Mouse (Mus musculus) liver, adult (tissue): ENCODE results near the gene Gm20388.

Experiments
- GATA4 ChIP-seq: IDR thresholded peaks from 2 replicates; pipeline ENCODE4 v1.6.1; 2014; ENCODE audit warnings: mild to moderate bottlenecking, low read length; ENCODE audit not compliant: insufficient replicate concordance

Gm20388 gene

GRCm38 (mm10) chr8:121396151-121396550 is 1485.5 kb downstream of the Gm20388 start:
- no peak for TF ChIP-seq GATA4

- no peak for TF ChIP-seq GATA4
These were observed 1486.6 kb downstream of the Gm20388 start for GRCm38 (mm10) chr8:121397201-121397698.

GRCm38 (mm10) chr8:121398081-121398480 is 1487.4 kb downstream of the Gm20388 start:
- no peak for TF ChIP-seq GATA4

- no peak for TF ChIP-seq GATA4
These were observed 1488.1 kb downstream of the Gm20388 start for GRCm38 (mm10) chr8:121398724-121399123.

- TF ChIP-seq GATA4, result no peak
These were observed 1488.5 kb downstream of the Gm20388 start for GRCm38 (mm10) chr8:121399173-121399572.

GRCm38 (mm10) chr8:121400581-121400980 is 1489.9 kb downstream of the Gm20388 start:
- TF ChIP-seq GATA4, result no peak

GRCm38 (mm10) chr8:121403821-121404220 is 1493.2 kb downstream of the Gm20388 start:
- no peak for TF ChIP-seq GATA4

- 0 out of 2 replicates have a peak, but pooled peaks have one; percentile 16 for TF ChIP-seq GATA4
These were observed 1507.4 kb downstream of the Gm20388 start for GRCm38 (mm10) chr8:121418081-121418480.

GRCm38 (mm10) chr8:121419551-121419950 is 1508.9 kb downstream of the Gm20388 start:
- TF ChIP-seq GATA4, result no peak

GRCm38 (mm10) chr8:121421009-121421408 is 1510.4 kb downstream of the Gm20388 start:
- TF ChIP-seq GATA4, result no peak

- TF ChIP-seq GATA4, result no peak
These were observed 1513.4 kb downstream of the Gm20388 start for GRCm38 (mm10) chr8:121424080-121424479.

- TF ChIP-seq GATA4, result no peak
These were observed 1514.0 kb downstream of the Gm20388 start for GRCm38 (mm10) chr8:121424600-121424999.

- no peak for TF ChIP-seq GATA4
These were observed 1520.9 kb downstream of the Gm20388 start for GRCm38 (mm10) chr8:121431499-121431898.

- no peak for TF ChIP-seq GATA4
These were observed 1522.8 kb downstream of the Gm20388 start for GRCm38 (mm10) chr8:121433466-121433865.

GRCm38 (mm10) chr8:121436656-121437055 is 1526.0 kb downstream of the Gm20388 start:
- no peak for TF ChIP-seq GATA4

GRCm38 (mm10) chr8:121437506-121437905 is 1526.9 kb downstream of the Gm20388 start:
- no peak for TF ChIP-seq GATA4

- no peak for TF ChIP-seq GATA4
These were observed 1527.5 kb downstream of the Gm20388 start for GRCm38 (mm10) chr8:121438111-121438510.
